Mouse (Mus musculus): ENCODE measurements around the gene Nkain4. TPM values are rescaled to one million over a fixed set of nuclear protein-coding genes. Genes with fewer than 3 reads are reported as not detected.

Nkain4 gene
- polyA plus RNA-seq, 1 experiment from 2014 or later: 89.6 TPM

- Histone ChIP-seq H3K27me3 (ENCODE audit: control insufficient read depth, insufficient read depth, low read length) (no peaks in the 10 kb centered on the region), H3K9me3 (ENCODE audit: control insufficient read depth, low read length) (no peaks in the 10 kb centered on the region), H3K27ac (replicated peaks; ENCODE audit: low read depth, low read length) (peak overlapping the region; percentile 100), H3K4me1 (ENCODE audit: control insufficient read depth, insufficient read depth, low read length) (peaks cover 53% of the 10 kb centered on the region), H3K36me3 (ENCODE audit: control insufficient read depth, insufficient read depth, low read length) (peaks cover 11% of the 10 kb centered on the region), H3K4me3 (replicated peaks; ENCODE audit: low read depth, low read length) (peak overlapping the region; percentile 93), H3K4me2 (ENCODE audit: low read length) (peak overlapping the region; percentile 85), H3K9ac (replicated peaks; ENCODE audit: low read length) (peak overlapping the region; percentile 100)
- ATAC-seq (ENCODE audit: low FRiP score, low TSS enrichment) (peak; percentile 21), DNase-seq (peak; percentile 79)
- under 1% methylated on average over 38 of the region's 50 CpGs for WGBS
Measured at GRCm38 (mm10) chr2:180893537-180894028, 60.9 kb downstream of the Nkain4 start.

- Histone ChIP-seq H3K9ac (replicated peaks; ENCODE audit: low read length) (peak overlapping the region; percentile 100), H3K36me3 (ENCODE audit: control insufficient read depth, insufficient read depth, low read length) (peaks cover 11% of the 10 kb centered on the region), H3K9me3 (ENCODE audit: control insufficient read depth, low read length) (no peaks in the 10 kb centered on the region), H3K4me2 (ENCODE audit: low read length) (peak overlapping the region; percentile 85), H3K4me1 (ENCODE audit: control insufficient read depth, insufficient read depth, low read length) (peaks cover 58% of the 10 kb centered on the region), H3K4me3 (replicated peaks; ENCODE audit: low read depth, low read length) (peak overlapping the region; percentile 93), H3K27me3 (ENCODE audit: control insufficient read depth, insufficient read depth, low read length) (no peaks in the 10 kb centered on the region), H3K27ac (replicated peaks; ENCODE audit: low read depth, low read length) (peak overlapping the region; percentile 100)
- ATAC-seq (ENCODE audit: low FRiP score, low TSS enrichment) (peak; percentile 41), DNase-seq (peak; percentile 98)
- under 1% methylated on average over 94 of the region's 97 CpGs for WGBS
Measured at GRCm38 (mm10) chr2:180892841-180893521, 61.5 kb downstream of the Nkain4 start.

- H3K4me1 ChIP-seq (ENCODE audit: control insufficient read depth, insufficient read depth, low read length): peaks cover 58% of the 10 kb centered on the region
- 2% methylated on average over 9 of the region's 9 CpGs for WGBS
- DNase-seq: peak; percentile 54
Measured at GRCm38 (mm10) chr2:180891835-180892323, 62.6 kb downstream of the Nkain4 start.

GRCm38 (mm10) chr2:180891075-180891834, 63.2 kb downstream of the Nkain4 start:
- Histone ChIP-seq H3K36me3 (ENCODE audit: control insufficient read depth, insufficient read depth, low read length) (peaks cover 11% of the 10 kb centered on the region), H3K9ac (replicated peaks; ENCODE audit: low read length) (peak overlapping the region; percentile 100), H3K27ac (replicated peaks; ENCODE audit: low read depth, low read length) (peak overlapping the region; percentile 100), H3K4me2 (ENCODE audit: low read length) (peak overlapping the region; percentile 85), H3K4me3 (replicated peaks; ENCODE audit: low read depth, low read length) (peak overlapping the region; percentile 93), H3K4me1 (ENCODE audit: control insufficient read depth, insufficient read depth, low read length) (peaks cover 55% of the 10 kb centered on the region), H3K9me3 (ENCODE audit: control insufficient read depth, low read length) (no peaks in the 10 kb centered on the region), H3K27me3 (ENCODE audit: control insufficient read depth, insufficient read depth, low read length) (no peaks in the 10 kb centered on the region)
- under 1% methylated on average over 37 of the region's 37 CpGs for WGBS
- DNase-seq (peak; percentile 74), ATAC-seq (ENCODE audit: low FRiP score, low TSS enrichment) (no peak)

More at GRCm38 (mm10) chr2:180891835-180892323, 62.6 kb downstream of the Nkain4 start:
- Histone ChIP-seq H3K4me3 (replicated peaks; ENCODE audit: low read depth, low read length) (peak overlapping the region; percentile 93), H3K36me3 (ENCODE audit: control insufficient read depth, insufficient read depth, low read length) (peaks cover 11% of the 10 kb centered on the region), H3K27me3 (ENCODE audit: control insufficient read depth, insufficient read depth, low read length) (no peaks in the 10 kb centered on the region), H3K4me2 (ENCODE audit: low read length) (peak overlapping the region; percentile 85), H3K9me3 (ENCODE audit: control insufficient read depth, low read length) (no peaks in the 10 kb centered on the region), H3K27ac (replicated peaks; ENCODE audit: low read depth, low read length) (peak overlapping the region; percentile 100), H3K9ac (replicated peaks; ENCODE audit: low read length) (peak overlapping the region; percentile 100)
- ATAC-seq (ENCODE audit: low FRiP score, low TSS enrichment): no peak

- peak; percentile 81 for DNase-seq
- H3K4me1 ChIP-seq (ENCODE audit: control insufficient read depth, insufficient read depth, low read length): peaks cover 54% of the 10 kb centered on the region
- H3K9me3 ChIP-seq (ENCODE audit: control insufficient read depth, low read length): no peaks in the 10 kb centered on the region
- WGBS: 3% methylated on average over 29 of the region's 29 CpGs
- H3K27me3 ChIP-seq (ENCODE audit: control insufficient read depth, insufficient read depth, low read length): no peaks in the 10 kb centered on the region
- peak overlapping the region; percentile 85 for H3K4me2 ChIP-seq (ENCODE audit: low read length)
- ATAC-seq (ENCODE audit: low FRiP score, low TSS enrichment): peak; percentile 6; the same call in 1 of the 2 replicates
- H3K4me3 ChIP-seq (replicated peaks; ENCODE audit: low read depth, low read length): peak overlapping the region; percentile 93
- peak overlapping the region; percentile 100 for H3K9ac ChIP-seq (replicated peaks; ENCODE audit: low read length)
- peaks cover 5% of the 10 kb centered on the region for H3K36me3 ChIP-seq (ENCODE audit: control insufficient read depth, insufficient read depth, low read length)
- peak overlapping the region; percentile 100 for H3K27ac ChIP-seq (replicated peaks; ENCODE audit: low read depth, low read length)
Measured at GRCm38 (mm10) chr2:180890422-180891074, 64.0 kb downstream of the Nkain4 start.

GRCm38 (mm10) chr2:180889921-180890280, 64.6 kb downstream of the Nkain4 start:
- H3K9ac ChIP-seq (replicated peaks; ENCODE audit: low read length): peak overlapping the region; percentile 100
- H3K27me3 ChIP-seq (ENCODE audit: control insufficient read depth, insufficient read depth, low read length): no peaks in the 10 kb centered on the region
- no peaks in the 10 kb centered on the region for H3K36me3 ChIP-seq (ENCODE audit: control insufficient read depth, insufficient read depth, low read length)
- peak overlapping the region; percentile 93 for H3K4me3 ChIP-seq (replicated peaks; ENCODE audit: low read depth, low read length)
- peak overlapping the region; percentile 100 for H3K27ac ChIP-seq (replicated peaks; ENCODE audit: low read depth, low read length)
- DNase-seq (no peak), ATAC-seq (ENCODE audit: low FRiP score, low TSS enrichment) (no peak)
- 3% methylated on average over 4 of the region's 4 CpGs for WGBS
- H3K4me2 ChIP-seq (ENCODE audit: low read length): peak overlapping the region; percentile 85
- H3K9me3 ChIP-seq (ENCODE audit: control insufficient read depth, low read length): no peaks in the 10 kb centered on the region
- peaks cover 49% of the 10 kb centered on the region for H3K4me1 ChIP-seq (ENCODE audit: control insufficient read depth, insufficient read depth, low read length)

- peak overlapping the region; percentile 29 for H3K4me3 ChIP-seq (replicated peaks; ENCODE audit: low read depth, low read length)
- H3K27ac ChIP-seq (replicated peaks; ENCODE audit: low read depth, low read length): peak overlapping the region; percentile 100
- H3K9ac ChIP-seq (replicated peaks; ENCODE audit: low read length): peak overlapping the region; percentile 100
- no peaks in the 10 kb centered on the region for H3K36me3 ChIP-seq (ENCODE audit: control insufficient read depth, insufficient read depth, low read length)
- DNase-seq (peak; percentile 64), ATAC-seq (ENCODE audit: low FRiP score, low TSS enrichment) (no peak)
- H3K4me2 ChIP-seq (ENCODE audit: low read length): peak overlapping the region; percentile 85
- H3K27me3 ChIP-seq (ENCODE audit: control insufficient read depth, insufficient read depth, low read length): no peaks in the 10 kb centered on the region
- H3K4me1 ChIP-seq (ENCODE audit: control insufficient read depth, insufficient read depth, low read length): peaks cover 49% of the 10 kb centered on the region
- WGBS: 2% methylated on average over 19 of the region's 19 CpGs
- no peaks in the 10 kb centered on the region for H3K9me3 ChIP-seq (ENCODE audit: control insufficient read depth, low read length)
Measured at GRCm38 (mm10) chr2:180889271-180889920, 65.1 kb downstream of the Nkain4 start.

- no peaks in the 10 kb centered on the region for H3K36me3 ChIP-seq (ENCODE audit: control insufficient read depth, insufficient read depth, low read length)
- no peaks in the 10 kb centered on the region for H3K27me3 ChIP-seq (ENCODE audit: control insufficient read depth, insufficient read depth, low read length)
- no peak overlapping the region for H3K27ac ChIP-seq (replicated peaks; ENCODE audit: low read depth, low read length)
- no peak overlapping the region for H3K4me3 ChIP-seq (replicated peaks; ENCODE audit: low read depth, low read length)
- ATAC-seq (ENCODE audit: low FRiP score, low TSS enrichment): no peak
- 84% methylated on average over 5 of the region's 5 CpGs for WGBS
- H3K9ac ChIP-seq (replicated peaks; ENCODE audit: low read length): no peak overlapping the region
- H3K9me3 ChIP-seq (ENCODE audit: control insufficient read depth, low read length): no peaks in the 10 kb centered on the region
- peaks cover 50% of the 10 kb centered on the region for H3K4me1 ChIP-seq (ENCODE audit: control insufficient read depth, insufficient read depth, low read length)
- H3K4me2 ChIP-seq (ENCODE audit: low read length): no peak overlapping the region
- no peak for DNase-seq
Measured at GRCm38 (mm10) chr2:180885270-180885669, 69.2 kb downstream of the Nkain4 start.
